Mouse (Mus musculus): ENCODE measurements at regions not wholly inside any gene's neighbourhood (a gene's known extent, or its start where the extent isn't known, plus 50 kb on each side); places are given as distances from the start of the nearest gene placed in this dataset.

GRCm38 (mm10) chr13:84399345-84400170 lies 177.5 kb downstream of the Tmem161b start:
- no peak for DNase-seq

GRCm38 (mm10) chr13:84401006-84401405 lies 178.9 kb downstream of the Tmem161b start:
- no peak for DNase-seq

GRCm38 (mm10) chr13:84404566-84405194 lies 182.6 kb downstream of the Tmem161b start:
- peak; percentile 10 for DNase-seq

- DNase-seq: no peak
Observed at GRCm38 (mm10) chr13:84434444-84434843, 212.3 kb downstream of the Tmem161b start.

GRCm38 (mm10) chr13:84437586-84438443 lies 215.7 kb downstream of the Tmem161b start:
- no peak for DNase-seq

GRCm38 (mm10) chr13:84438444-84438766 lies 216.3 kb downstream of the Tmem161b start:
- no peak for DNase-seq

- no peak for DNase-seq
Observed at GRCm38 (mm10) chr13:84448514-84448913, 226.4 kb downstream of the Tmem161b start.

- no peak for DNase-seq
Observed at GRCm38 (mm10) chr13:84449001-84449551, 227.0 kb downstream of the Tmem161b start.
